Mouse (Mus musculus): ENCODE results near the gene Plin5. TPM values are rescaled to one million over a fixed set of nuclear protein-coding genes. Genes with fewer than 3 reads are reported as not detected.
A peak's percentile ranks its signal among the peaks of the same experiment; 100 is the strongest.

The Plin5 gene
- polyA plus RNA-seq, 1 experiment from 2014 or later, result 0.57 TPM

- H3K4me1 ChIP-seq (ENCODE audit: control insufficient read depth, insufficient read depth, low read length), result no peaks in the 10 kb centered on the region
- no peak overlapping the region for H3K4me2 ChIP-seq (ENCODE audit: low read depth, low read length)
- H3K4me3 ChIP-seq (ENCODE audit: low read length), result no peak overlapping the region
- ATAC-seq, result no peak
- H3K36me3 ChIP-seq (ENCODE audit: control insufficient read depth, insufficient read depth, low read length), result peaks cover 12% of the 10 kb centered on the region
- H3K9ac ChIP-seq (ENCODE audit: low read depth, low read length), result no peak overlapping the region
- no peak overlapping the region for H3K27ac ChIP-seq (ENCODE audit: low read length)
- no peaks in the 10 kb centered on the region for H3K27me3 ChIP-seq (replicated peaks; ENCODE audit: control insufficient read depth, insufficient read depth, low read length)
- no peaks in the 10 kb centered on the region for H3K9me3 ChIP-seq (ENCODE audit: control insufficient read depth, low read length)
- WGBS, result 93% methylated on average over 5 of the region's 5 CpGs
Observed at GRCm38 (mm10) chr17:56102158-56102557, 15.2 kb downstream of the Plin5 start.

- Histone ChIP-seq H3K4me3 (ENCODE audit: low read length) (no peak overlapping the region), H3K9ac (ENCODE audit: low read depth, low read length) (no peak overlapping the region), H3K9me3 (ENCODE audit: control insufficient read depth, low read length) (no peaks in the 10 kb centered on the region), H3K27ac (ENCODE audit: low read length) (no peak overlapping the region), H3K4me1 (ENCODE audit: control insufficient read depth, insufficient read depth, low read length) (no peaks in the 10 kb centered on the region), H3K36me3 (ENCODE audit: control insufficient read depth, insufficient read depth, low read length) (peaks cover 12% of the 10 kb centered on the region), H3K4me2 (ENCODE audit: low read depth, low read length) (no peak overlapping the region), H3K27me3 (replicated peaks; ENCODE audit: control insufficient read depth, insufficient read depth, low read length) (no peaks in the 10 kb centered on the region)
- no peak for ATAC-seq
- WGBS, result 90% methylated on average over 3 of the region's 3 CpGs
Observed at GRCm38 (mm10) chr17:56100811-56101210, 16.6 kb downstream of the Plin5 start.

DNA sequence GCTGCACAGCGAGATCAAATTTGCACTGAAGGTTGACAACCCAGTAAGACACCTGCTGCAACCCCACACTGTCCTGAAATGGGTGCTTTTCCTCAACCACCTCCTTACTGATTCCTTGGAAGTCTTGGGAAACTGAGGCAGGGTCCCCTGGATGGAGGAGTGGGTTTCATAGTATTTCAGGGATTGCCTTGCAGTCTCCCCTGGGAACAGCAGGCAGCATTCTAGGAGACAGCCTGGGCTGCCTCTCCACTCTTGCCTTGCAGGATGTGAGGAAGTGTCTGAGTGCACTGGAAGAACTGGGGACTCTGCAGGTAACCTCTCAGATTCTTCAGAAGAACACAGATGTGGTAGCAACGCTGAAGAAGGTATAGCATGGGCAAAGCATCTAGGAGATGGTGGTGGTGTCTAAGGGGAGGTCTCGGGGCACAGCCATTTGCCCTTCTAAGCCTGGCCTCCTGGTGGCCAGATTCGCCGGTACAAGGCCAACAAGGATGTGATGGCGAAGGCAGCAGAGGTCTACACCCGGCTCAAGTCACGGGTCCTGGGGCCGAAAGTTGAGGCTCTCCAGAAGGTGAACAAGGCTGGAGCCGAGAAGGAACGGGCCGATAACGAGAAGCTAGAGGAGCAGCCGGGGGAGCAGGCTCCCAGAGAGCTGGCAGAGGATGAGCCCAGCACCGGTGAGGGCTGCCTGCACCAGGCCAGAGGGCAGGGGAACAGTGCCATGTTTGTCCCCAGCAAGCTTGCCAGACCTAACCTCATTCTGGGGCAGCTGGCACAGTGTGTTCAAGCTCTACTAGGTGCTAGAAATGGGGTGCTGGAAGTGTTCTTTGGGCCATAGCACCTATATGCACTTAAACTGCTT, 18.5 kb downstream of the Plin5 start:
- Histone ChIP-seq H3K27ac (ENCODE audit: low read length) (no peak overlapping the region), H3K4me1 (ENCODE audit: control insufficient read depth, insufficient read depth, low read length) (no peaks in the 10 kb centered on the region), H3K9me3 (ENCODE audit: control insufficient read depth, low read length) (no peaks in the 10 kb centered on the region), H3K36me3 (ENCODE audit: control insufficient read depth, insufficient read depth, low read length) (peaks cover 12% of the 10 kb centered on the region), H3K27me3 (replicated peaks; ENCODE audit: control insufficient read depth, insufficient read depth, low read length) (no peaks in the 10 kb centered on the region), H3K9ac (ENCODE audit: low read depth, low read length) (no peak overlapping the region), H3K4me2 (ENCODE audit: low read depth, low read length) (no peak overlapping the region), H3K4me3 (ENCODE audit: low read length) (no peak overlapping the region)
- ATAC-seq, result no peak
- WGBS, result 92% methylated on average over 15 of the region's 15 CpGs

GRCm38 (mm10) chr17:56098180-56098579, 19.2 kb downstream of the Plin5 start:
- Histone ChIP-seq H3K36me3 (ENCODE audit: control insufficient read depth, insufficient read depth, low read length) (peaks cover 12% of the 10 kb centered on the region), H3K9me3 (ENCODE audit: control insufficient read depth, low read length) (no peaks in the 10 kb centered on the region), H3K4me2 (ENCODE audit: low read depth, low read length) (no peak overlapping the region), H3K9ac (ENCODE audit: low read depth, low read length) (no peak overlapping the region), H3K4me3 (ENCODE audit: low read length) (no peak overlapping the region), H3K4me1 (ENCODE audit: control insufficient read depth, insufficient read depth, low read length) (no peaks in the 10 kb centered on the region), H3K27me3 (replicated peaks; ENCODE audit: control insufficient read depth, insufficient read depth, low read length) (no peaks in the 10 kb centered on the region), H3K27ac (ENCODE audit: low read length) (no peak overlapping the region)
- 95% methylated on average over 8 of the region's 8 CpGs for WGBS
- no peak for ATAC-seq

- Histone ChIP-seq H3K4me2 (ENCODE audit: low read depth, low read length) (no peak overlapping the region), H3K4me3 (ENCODE audit: low read length) (no peak overlapping the region), H3K4me1 (ENCODE audit: control insufficient read depth, insufficient read depth, low read length) (no peaks in the 10 kb centered on the region), H3K9me3 (ENCODE audit: control insufficient read depth, low read length) (no peaks in the 10 kb centered on the region), H3K36me3 (ENCODE audit: control insufficient read depth, insufficient read depth, low read length) (peaks cover 7% of the 10 kb centered on the region; the same call in 1 of the 2 replicates), H3K27ac (ENCODE audit: low read length) (no peak overlapping the region), H3K27me3 (replicated peaks; ENCODE audit: control insufficient read depth, insufficient read depth, low read length) (no peaks in the 10 kb centered on the region), H3K9ac (ENCODE audit: low read depth, low read length) (no peak overlapping the region)
- WGBS, result 91% methylated on average over 12 of the region's 12 CpGs
- ATAC-seq, result no peak
Observed at GRCm38 (mm10) chr17:56096883-56097282, 20.5 kb downstream of the Plin5 start.

GRCm38 (mm10) chr17:56092794-56093193, 24.6 kb downstream of the Plin5 start:
- H3K27ac ChIP-seq (ENCODE audit: low read length), result no peak overlapping the region
- H3K36me3 ChIP-seq (ENCODE audit: control insufficient read depth, insufficient read depth, low read length), result no peaks in the 10 kb centered on the region
- no peaks in the 10 kb centered on the region for H3K27me3 ChIP-seq (replicated peaks; ENCODE audit: control insufficient read depth, insufficient read depth, low read length)
- H3K9me3 ChIP-seq (ENCODE audit: control insufficient read depth, low read length), result no peaks in the 10 kb centered on the region
- no peak overlapping the region for H3K4me3 ChIP-seq (ENCODE audit: low read length)
- H3K4me1 ChIP-seq (ENCODE audit: control insufficient read depth, insufficient read depth, low read length), result no peaks in the 10 kb centered on the region
- no peak overlapping the region for H3K4me2 ChIP-seq (ENCODE audit: low read depth, low read length)
- H3K9ac ChIP-seq (ENCODE audit: low read depth, low read length), result no peak overlapping the region
- ATAC-seq, result no peak
- WGBS, result 100% methylated on average over 1 of the region's 1 CpGs

GRCm38 (mm10) chr17:56092312-56092711, 25.1 kb downstream of the Plin5 start:
- H3K4me2 ChIP-seq (ENCODE audit: low read depth, low read length), result no peak overlapping the region
- WGBS, result 83% methylated on average over 1 of the region's 1 CpGs
- no peaks in the 10 kb centered on the region for H3K36me3 ChIP-seq (ENCODE audit: control insufficient read depth, insufficient read depth, low read length)
- H3K4me3 ChIP-seq (ENCODE audit: low read length), result no peak overlapping the region
- no peaks in the 10 kb centered on the region for H3K9me3 ChIP-seq (ENCODE audit: control insufficient read depth, low read length)
- no peak for ATAC-seq
- no peaks in the 10 kb centered on the region for H3K27me3 ChIP-seq (replicated peaks; ENCODE audit: control insufficient read depth, insufficient read depth, low read length)
- H3K27ac ChIP-seq (ENCODE audit: low read length), result no peak overlapping the region
- H3K4me1 ChIP-seq (ENCODE audit: control insufficient read depth, insufficient read depth, low read length), result no peaks in the 10 kb centered on the region
- H3K9ac ChIP-seq (ENCODE audit: low read depth, low read length), result no peak overlapping the region

DNA sequence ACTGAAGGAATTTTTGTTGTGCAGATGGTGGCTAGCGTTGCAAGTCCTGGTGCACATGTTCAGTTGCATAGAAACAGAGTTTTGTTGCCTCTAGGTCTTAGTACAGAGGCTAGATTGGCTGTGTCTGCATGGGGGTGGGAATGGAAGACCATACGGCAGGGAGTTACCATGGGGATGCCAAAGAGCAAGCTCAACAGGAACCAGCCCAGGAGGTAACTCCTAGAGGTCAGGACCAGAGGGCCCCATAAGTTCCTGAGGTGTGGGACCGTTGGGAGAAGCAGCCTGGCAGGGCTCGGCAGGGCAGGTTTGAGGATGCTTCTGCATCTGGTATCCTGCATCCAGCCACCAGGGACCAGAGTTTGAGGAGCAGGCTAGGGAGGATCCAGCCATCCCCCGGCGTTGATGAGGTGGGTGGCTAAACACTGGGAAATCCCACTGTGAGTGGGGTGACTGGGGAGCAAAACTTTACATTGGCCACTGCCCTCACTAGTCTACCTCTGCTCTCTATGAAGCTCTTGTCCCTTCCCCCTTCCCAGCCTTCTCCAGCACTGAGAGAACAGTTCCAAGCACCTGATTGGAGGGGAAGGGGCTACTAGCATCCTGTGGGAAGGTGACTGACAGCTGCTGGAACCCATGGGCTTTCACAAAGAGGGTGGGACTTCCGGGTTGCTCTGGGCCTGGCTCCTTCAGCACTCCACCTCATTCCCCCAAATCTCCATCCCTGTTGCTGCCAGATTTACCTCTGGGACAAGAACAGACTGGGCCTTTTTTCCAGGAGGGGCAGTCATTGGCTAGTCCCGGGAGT, 36.4 kb downstream of the Plin5 start:
- Histone ChIP-seq H3K27ac (ENCODE audit: low read length) (peak overlapping the region; percentile 16), H3K4me3 (ENCODE audit: low read length) (peak overlapping the region; percentile 94)
- no peak for ATAC-seq

DNA sequence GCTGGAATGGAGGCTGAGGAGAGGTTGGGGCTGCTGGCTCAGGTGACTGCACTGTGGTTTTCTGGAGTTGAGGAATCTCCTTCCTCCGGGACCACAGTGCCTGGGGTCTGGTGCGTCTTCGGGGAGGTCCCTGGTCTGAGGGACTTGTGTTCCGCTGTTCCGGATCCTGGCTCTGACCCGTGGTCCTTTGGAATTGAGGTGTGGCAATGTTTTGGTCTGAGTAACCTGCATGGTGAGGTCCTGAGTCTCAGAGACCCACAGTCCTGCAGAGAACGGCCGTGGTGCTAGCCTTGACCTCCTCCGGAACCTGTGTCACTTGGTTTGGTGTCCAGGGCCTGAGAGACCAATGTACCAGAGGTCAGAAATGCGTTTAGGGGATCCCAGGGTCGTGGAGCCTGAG, 37.5 kb downstream of the Plin5 start:
- Histone ChIP-seq H3K9ac (ENCODE audit: low read depth, low read length) (peak overlapping the region; percentile 87), H3K9me3 (ENCODE audit: control insufficient read depth, low read length) (no peaks in the 10 kb centered on the region), H3K4me3 (ENCODE audit: low read length) (peak overlapping the region; percentile 94), H3K27ac (ENCODE audit: low read length) (peak overlapping the region; percentile 73; the same call in 1 of the 2 replicates), H3K4me2 (ENCODE audit: low read depth, low read length) (peak overlapping the region; percentile 96), H3K36me3 (ENCODE audit: control insufficient read depth, insufficient read depth, low read length) (no peaks in the 10 kb centered on the region; the same call in 1 of the 2 replicates), H3K4me1 (ENCODE audit: control insufficient read depth, insufficient read depth, low read length) (peaks cover 19% of the 10 kb centered on the region), H3K27me3 (replicated peaks; ENCODE audit: control insufficient read depth, insufficient read depth, low read length) (no peaks in the 10 kb centered on the region)
- ATAC-seq, result no peak
- under 1% methylated on average over 11 of the region's 11 CpGs for WGBS

More for the DNA sequence above, 36.4 kb downstream of the Plin5 start:
- H3K9ac ChIP-seq (ENCODE audit: low read depth, low read length), result peak overlapping the region; percentile 87
- no peaks in the 10 kb centered on the region for H3K9me3 ChIP-seq (ENCODE audit: control insufficient read depth, low read length)
- peak overlapping the region; percentile 96 for H3K4me2 ChIP-seq (ENCODE audit: low read depth, low read length)
- H3K4me1 ChIP-seq (ENCODE audit: control insufficient read depth, insufficient read depth, low read length), result peaks cover 14% of the 10 kb centered on the region
- H3K36me3 ChIP-seq (ENCODE audit: control insufficient read depth, insufficient read depth, low read length), result no peaks in the 10 kb centered on the region; the same call in 1 of the 2 replicates
- 10% methylated on average over 8 of the region's 8 CpGs for WGBS
- H3K27me3 ChIP-seq (replicated peaks; ENCODE audit: control insufficient read depth, insufficient read depth, low read length), result no peaks in the 10 kb centered on the region
